Mouse (Mus musculus): ENCODE results near the gene Wdr13. TPM values are rescaled to one million over a fixed set of nuclear protein-coding genes. Genes with fewer than 3 reads are reported as not detected.

The Wdr13 gene
- polyA plus RNA-seq, 1 experiment, result 203 TPM

DNA sequence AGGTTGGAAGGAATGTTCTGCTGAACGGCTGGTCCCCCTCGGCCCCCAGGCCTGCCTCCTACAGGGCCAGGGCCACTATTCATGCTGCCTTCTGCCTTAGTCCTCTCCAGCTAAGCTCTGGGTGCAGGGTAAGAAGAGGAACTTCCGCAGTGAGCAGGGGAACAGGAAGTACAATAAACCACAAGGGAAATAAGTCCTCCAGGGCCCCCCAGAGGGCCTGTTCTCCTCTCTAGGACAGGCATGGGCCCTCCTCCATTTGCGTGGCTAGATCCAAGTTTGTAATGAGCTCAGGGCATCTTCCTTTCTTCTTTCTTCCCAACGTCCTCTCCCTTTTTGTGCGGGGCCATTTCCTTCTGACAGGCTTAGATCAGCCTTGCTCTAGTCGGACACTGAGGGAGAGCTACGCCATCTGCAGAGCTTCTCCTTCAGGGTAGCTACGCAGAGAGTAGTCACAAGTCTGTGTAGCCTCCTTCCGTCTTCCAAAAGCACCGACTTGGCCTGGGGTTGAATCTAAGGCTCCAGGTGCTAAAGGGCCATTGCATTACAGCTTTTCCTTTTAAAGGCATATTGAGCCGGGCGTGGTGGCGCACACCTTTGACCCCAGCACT is 42.2 kb downstream of the Wdr13 start, which contains the start of gene Was:
Gene Was, minus strand, starts transcription at position 153 of the 608 bp plus-strand sequence.
- Histone ChIP-seq H3K27ac (ENCODE audit: insufficient read depth, low read length) (no peak within 1 kb of the TSS), H3K4me1 (ENCODE audit: control insufficient read depth, insufficient read depth, low read length) (no peaks in the 10 kb centered on the region), H3K4me3 (ENCODE audit: insufficient read depth, low read length) (no peak within 1 kb of the TSS)
- TF ChIP-seq CTCF (IDR thresholded peaks at IDR 0.05; ENCODE audit: extremely low read depth, insufficient read depth, low read length) (no peak), POLR2A (IDR thresholded peaks at IDR 0.05; ENCODE audit: extremely low read depth, insufficient read depth, low read length) (no peak)

GRCm38 (mm10) chrX:8089746-8090145 is 42.9 kb downstream of the Wdr13 start:
- no peak for TF ChIP-seq CTCF (IDR thresholded peaks at IDR 0.05; ENCODE audit: extremely low read depth, insufficient read depth, low read length)
- no peak for TF ChIP-seq POLR2A (IDR thresholded peaks at IDR 0.05; ENCODE audit: extremely low read depth, insufficient read depth, low read length)

GRCm38 (mm10) chrX:8085611-8086010 is 47.1 kb downstream of the Wdr13 start:
- Histone ChIP-seq H3K4me1 (ENCODE audit: control insufficient read depth, insufficient read depth, low read length) (no peaks in the 10 kb centered on the region), H3K4me3 (ENCODE audit: insufficient read depth, low read length) (no peak overlapping the region), H3K27ac (ENCODE audit: insufficient read depth, low read length) (no peak overlapping the region)
- TF ChIP-seq POLR2A (IDR thresholded peaks at IDR 0.05; ENCODE audit: extremely low read depth, insufficient read depth, low read length), result no peak
- TF ChIP-seq CTCF (IDR thresholded peaks at IDR 0.05; ENCODE audit: extremely low read depth, insufficient read depth, low read length), result no peak

More at GRCm38 (mm10) chrX:8089746-8090145, 42.9 kb downstream of the Wdr13 start:
- Histone ChIP-seq H3K27ac (ENCODE audit: insufficient read depth, low read length) (no peak overlapping the region), H3K4me3 (ENCODE audit: insufficient read depth, low read length) (no peak overlapping the region), H3K4me1 (ENCODE audit: control insufficient read depth, insufficient read depth, low read length) (no peaks in the 10 kb centered on the region)

GRCm38 (mm10) chrX:8084771-8085259 is 47.9 kb downstream of the Wdr13 start:
- H3K4me3 ChIP-seq (ENCODE audit: insufficient read depth, low read length), result no peak overlapping the region
- TF ChIP-seq POLR2A (IDR thresholded peaks at IDR 0.05; ENCODE audit: extremely low read depth, insufficient read depth, low read length), result no peak
- no peak for TF ChIP-seq CTCF (IDR thresholded peaks at IDR 0.05; ENCODE audit: extremely low read depth, insufficient read depth, low read length)
- H3K4me1 ChIP-seq (ENCODE audit: control insufficient read depth, insufficient read depth, low read length), result no peaks in the 10 kb centered on the region
- no peak overlapping the region for H3K27ac ChIP-seq (ENCODE audit: insufficient read depth, low read length)

DNA sequence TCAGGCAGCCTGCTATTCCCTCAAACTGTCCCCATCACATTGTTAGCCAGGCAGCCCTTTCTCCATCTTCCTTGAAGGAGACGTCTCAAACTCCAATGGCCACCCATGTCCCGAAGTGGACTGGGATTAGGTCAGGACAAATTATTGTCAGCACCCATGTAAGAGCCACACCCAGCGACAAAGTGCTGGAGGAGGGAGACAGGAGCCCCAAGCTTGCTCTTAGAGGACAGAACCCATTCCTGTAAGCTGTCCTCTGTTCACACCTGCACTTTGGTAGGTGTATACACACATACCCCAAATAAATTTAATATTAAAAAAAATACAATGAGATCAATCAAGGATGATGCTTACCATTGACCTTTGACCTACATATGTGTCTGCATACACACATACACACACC is 57.6 kb downstream of the Wdr13 start:
- Histone ChIP-seq H3K4me3 (ENCODE audit: insufficient read depth, low read length) (peak overlapping the region; percentile 50), H3K4me1 (ENCODE audit: control insufficient read depth, insufficient read depth, low read length) (no peaks in the 10 kb centered on the region), H3K27ac (ENCODE audit: insufficient read depth, low read length) (peak overlapping the region; percentile 94)
- TF ChIP-seq CTCF (IDR thresholded peaks at IDR 0.05; ENCODE audit: extremely low read depth, insufficient read depth, low read length) (no peak), POLR2A (IDR thresholded peaks at IDR 0.05; ENCODE audit: extremely low read depth, insufficient read depth, low read length) (no peak)

DNA sequence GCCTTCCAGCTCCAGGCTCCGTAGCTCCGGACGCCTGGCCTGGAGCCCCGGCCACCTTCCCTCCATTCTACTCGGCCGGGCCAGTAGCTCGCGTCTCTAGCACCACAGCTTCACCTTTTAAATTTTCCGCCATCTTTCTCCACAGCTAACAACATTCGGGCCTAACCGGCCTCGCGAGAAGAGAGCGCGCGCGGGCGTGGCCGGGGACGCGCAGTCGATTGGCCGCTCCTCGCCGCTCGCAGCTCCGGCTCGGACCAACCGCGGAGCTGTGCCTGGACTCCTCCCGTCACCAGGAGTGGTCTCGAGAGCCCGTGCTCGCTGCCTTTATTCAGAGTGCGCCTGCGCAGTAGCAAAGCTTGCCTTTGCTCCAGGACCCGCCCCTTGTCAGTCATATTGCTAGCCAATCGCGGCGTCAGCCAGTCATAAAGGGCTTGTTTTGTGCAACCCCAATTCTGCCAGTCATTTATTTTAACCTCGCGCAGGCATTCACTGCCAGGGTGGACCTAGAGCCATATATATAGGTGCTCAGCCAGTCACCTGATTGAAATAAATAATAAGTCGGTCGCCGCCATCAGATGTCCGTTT is 58.2 kb downstream of the Wdr13 start, which contains the start of gene Suv39h1:
Gene Suv39h1, minus strand, starts transcription at position 331 of the 585 bp plus-strand sequence.
- no peak for TF ChIP-seq CTCF (IDR thresholded peaks at IDR 0.05; ENCODE audit: extremely low read depth, insufficient read depth, low read length)
- TF ChIP-seq POLR2A (IDR thresholded peaks at IDR 0.05; ENCODE audit: extremely low read depth, insufficient read depth, low read length), result peak; percentile 82
- no peaks in the 10 kb centered on the region for H3K4me1 ChIP-seq (ENCODE audit: control insufficient read depth, insufficient read depth, low read length)
- H3K4me3 ChIP-seq (ENCODE audit: insufficient read depth, low read length), result peak within 1 kb of the TSS; percentile 61
- H3K27ac ChIP-seq (ENCODE audit: insufficient read depth, low read length), result peak within 1 kb of the TSS; percentile 94

DNA sequence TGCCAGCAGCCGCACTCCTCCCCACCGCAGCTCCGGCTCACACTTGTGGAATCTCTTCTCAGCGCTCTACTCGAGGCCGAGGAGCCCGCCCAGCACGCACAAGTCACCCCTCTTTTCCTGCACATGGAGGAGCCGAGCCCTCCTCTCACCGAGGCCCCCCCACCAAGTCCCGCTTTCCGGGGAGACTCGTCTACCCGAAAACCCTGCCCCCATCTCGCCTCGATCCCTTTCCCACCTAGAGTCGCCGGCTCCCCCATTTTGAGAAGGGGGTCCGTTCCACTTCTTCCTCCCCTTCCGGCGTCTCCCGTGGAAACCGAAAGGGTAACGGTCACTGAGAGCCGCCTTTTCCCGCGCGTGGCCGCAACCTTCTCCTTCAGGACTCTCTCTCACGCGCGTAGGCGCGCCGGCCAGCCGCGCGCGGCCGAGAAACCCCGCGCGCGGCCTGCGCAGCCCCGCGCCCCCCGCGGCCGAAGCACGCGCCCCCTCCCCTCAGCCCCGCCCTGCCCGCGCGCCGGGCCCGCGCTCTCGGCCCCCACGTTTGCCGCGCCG is 58.7 kb downstream of the Wdr13 start:
- no peak overlapping the region for H3K27ac ChIP-seq (ENCODE audit: insufficient read depth, low read length)
- TF ChIP-seq CTCF (IDR thresholded peaks at IDR 0.05; ENCODE audit: extremely low read depth, insufficient read depth, low read length), result no peak
- TF ChIP-seq POLR2A (IDR thresholded peaks at IDR 0.05; ENCODE audit: extremely low read depth, insufficient read depth, low read length), result no peak
- no peaks in the 10 kb centered on the region for H3K4me1 ChIP-seq (ENCODE audit: control insufficient read depth, insufficient read depth, low read length)
- H3K4me3 ChIP-seq (ENCODE audit: insufficient read depth, low read length), result peak overlapping the region; percentile 61

Other genes starting within 250 kb of the Wdr13 start
- 50.2 and 52.7 TPM in 2 replicates for gene Slc35a2, start 248.9 kb downstream of the Wdr13 start, polyA plus RNA-seq (2012; rRNA removed)
- 137 and 157 TPM in 2 replicates for gene Pqbp1, start 233.6 kb downstream of the Wdr13 start, polyA plus RNA-seq (2012; rRNA removed)
- gene Timm17b, start 233.5 kb downstream of the Wdr13 start, polyA plus RNA-seq (2012; rRNA removed), result 18.5 and 20.1 TPM in 2 replicates
- not detected in 2 replicates for gene Gm10491, start 225.1 kb downstream of the Wdr13 start, polyA plus RNA-seq (2012; rRNA removed)
- not detected in 2 replicates for gene Gm10490, start 223.3 kb downstream of the Wdr13 start, polyA plus RNA-seq (2012; rRNA removed)
- gene Pcsk1n, start 213.1 kb downstream of the Wdr13 start, polyA plus RNA-seq (2012; rRNA removed), result 580 and 602 TPM in 2 replicates
- not detected in 2 replicates for gene Eras, start 204.3 kb downstream of the Wdr13 start, polyA plus RNA-seq (2012; rRNA removed)
- 70.7 and 78.0 TPM in 2 replicates for gene Hdac6, start 185.0 kb downstream of the Wdr13 start, polyA plus RNA-seq (2012; rRNA removed)
- not detected in 2 replicates for gene Gata1, start 154.8 kb downstream of the Wdr13 start, polyA plus RNA-seq (2012; rRNA removed)
- gene Glod5, start 114.4 kb downstream of the Wdr13 start, polyA plus RNA-seq (2012; rRNA removed), result 0.65 and 1.1 TPM in 2 replicates
- 25.5 and 26.1 TPM in 2 replicates for gene Suv39h1, start 58.1 kb downstream of the Wdr13 start, polyA plus RNA-seq (2012; rRNA removed)
- gene Was, start 42.4 kb downstream of the Wdr13 start, polyA plus RNA-seq (2012; rRNA removed), result 1.7 and 1.9 TPM in 2 replicates
- 193 and 207 TPM in 2 replicates for gene Rbm3, start 13.0 kb upstream of the Wdr13 start, polyA plus RNA-seq (2012; rRNA removed)
- 19.8 and 19.9 TPM in 2 replicates for gene Tbc1d25, start 43.3 kb upstream of the Wdr13 start, polyA plus RNA-seq (2012; rRNA removed)
- gene Ebp, start 60.6 kb upstream of the Wdr13 start, polyA plus RNA-seq (2012; rRNA removed), result 26.0 and 30.8 TPM in 2 replicates
- gene Porcn, start 73.6 kb upstream of the Wdr13 start, polyA plus RNA-seq (2012; rRNA removed), result 129 and 134 TPM in 2 replicates
- gene Ftsj1, start 119.5 kb upstream of the Wdr13 start, polyA plus RNA-seq (2012; rRNA removed), result 32.0 and 34.2 TPM in 2 replicates
- gene Slc38a5, start 138.2 kb upstream of the Wdr13 start, polyA plus RNA-seq (2012; rRNA removed), result 9.8 and 11.1 TPM in 2 replicates
- gene Ssxb10, start 194.5 kb upstream of the Wdr13 start, polyA plus RNA-seq (2012; rRNA removed), result not detected in 2 replicates
- not detected in 2 replicates for gene Ssxb9, start 234.1 kb upstream of the Wdr13 start, polyA plus RNA-seq (2012; rRNA removed)